Mouse (Mus musculus): ENCODE measurements around the gene Zfand3. TPM values are rescaled to one million over a fixed set of nuclear protein-coding genes. Genes with fewer than 3 reads are reported as not detected.

Gene Zfand3
- total and polyA plus RNA-seq, 3 experiments = 23.2 to 44.0 (median 23.5) TPM

- H3K4me1 ChIP-seq (ENCODE audit: control insufficient read depth in 1 of 2, insufficient read depth in 2 of 2) = peaks cover 3 to 31% of the 10 kb centered on the region in 2 experiments; a peak in 2 of 4 replicates
- no peak overlapping the region for H3K4me2 ChIP-seq (ENCODE audit: insufficient read depth, low read depth, poor library complexity, severe bottlenecking)
- dilution Hi-C loops (cut with MboI; ENCODE audit: extremely low pct_ligation_motif_present, extremely low pct_unique_long_range_greater_than_20kb, low sequenced_read_pairs) (no loop called here), in situ Hi-C loops (cut with MboI; ENCODE audit: low pct_ligation_motif_present, low pct_unique_long_range_greater_than_20kb, low sequenced_read_pairs) (no loop called here)
- peaks cover 3 to 29% of the 10 kb centered on the region in 2 experiments for H3K36me3 ChIP-seq (replicated peaks in 1 of 2; ENCODE audit: control insufficient read depth in 1 of 2, insufficient read depth in 1 of 2, low read length in 1 of 2)
- H3K9ac ChIP-seq (ENCODE audit: insufficient read depth, low read depth) = no peak overlapping the region
- no peaks in the 10 kb centered on the region for H3K79me2 ChIP-seq (replicated peaks; ENCODE audit: control insufficient read depth, extremely low read depth, insufficient read depth, poor library complexity, severe bottlenecking)
- H3K9me3 ChIP-seq (replicated peaks; ENCODE audit: low read length) = no peaks in the 10 kb centered on the region
- no peak for DNase-seq (ENCODE audit: extremely low read depth)
- TF ChIP-seq EP300 (IDR thresholded peaks at IDR 0.05; ENCODE audit: low read length) (no peak), MXI1 (IDR thresholded peaks at IDR 0.05; ENCODE audit: low read depth, low read length) (no peak), POLR2AphosphoS2 (IDR thresholded peaks at IDR 0.05; ENCODE audit: low read depth, low read length) (no peak), MEF2A (IDR thresholded peaks at IDR 0.05; ENCODE audit: borderline replicate concordance, low read depth, low read length) (no peak), ZNF384 (IDR thresholded peaks at IDR 0.05; ENCODE audit: low read depth, low read length) (no peak)
- H3K27me3 ChIP-seq (replicated peaks) = no peaks in the 10 kb centered on the region
- no peak overlapping the region for H3K27ac ChIP-seq (ENCODE audit: insufficient read depth, low read depth)
- H3K4me3 ChIP-seq (replicated peaks in 1 of 3; ENCODE audit: low read depth in 2 of 3, low read length in 2 of 3, poor library complexity in 1 of 3) = no peak overlapping the region
Measured at GRCm38 (mm10) chr17:30110678-30111077, 106.1 kb downstream of the Zfand3 start.

GRCm38 (mm10) chr17:30111556-30111955, 107.0 kb downstream of the Zfand3 start:
- Histone ChIP-seq H3K9me3 (replicated peaks; ENCODE audit: low read length) (no peaks in the 10 kb centered on the region), H3K9ac (ENCODE audit: insufficient read depth, low read depth) (no peak overlapping the region), H3K27ac (ENCODE audit: insufficient read depth, low read depth) (no peak overlapping the region), H3K79me2 (replicated peaks; ENCODE audit: control insufficient read depth, extremely low read depth, insufficient read depth, poor library complexity, severe bottlenecking) (no peaks in the 10 kb centered on the region), H3K4me1 (ENCODE audit: control insufficient read depth in 1 of 2, insufficient read depth in 2 of 2) (peaks cover 3 to 31% of the 10 kb centered on the region in 2 experiments; a peak in 2 of 4 replicates), H3K27me3 (replicated peaks) (no peaks in the 10 kb centered on the region), H3K36me3 (replicated peaks in 1 of 2; ENCODE audit: control insufficient read depth in 1 of 2, insufficient read depth in 1 of 2, low read length in 1 of 2) (peaks cover 3 to 35% of the 10 kb centered on the region in 2 experiments), H3K4me3 (replicated peaks in 1 of 3; ENCODE audit: low read depth in 2 of 3, low read length in 2 of 3, poor library complexity in 1 of 3) (no peak overlapping the region), H3K4me2 (ENCODE audit: insufficient read depth, low read depth, poor library complexity, severe bottlenecking) (no peak overlapping the region)
- TF ChIP-seq MAFK (IDR thresholded peaks at IDR 0.05; ENCODE audit: insufficient replicate concordance, low read length) (no peak), E2F4 (IDR thresholded peaks at IDR 0.05; ENCODE audit: insufficient replicate concordance, low read depth, low read length) (no peak), RAD21 (IDR thresholded peaks at IDR 0.05; ENCODE audit: low read depth, low read length) (no peak), ZNF384 (IDR thresholded peaks at IDR 0.05; ENCODE audit: low read depth, low read length) (no peak), ZMIZ1 (IDR thresholded peaks at IDR 0.05; ENCODE audit: low read depth, low read length) (no peak)
- dilution Hi-C loops (cut with MboI; ENCODE audit: extremely low pct_ligation_motif_present, extremely low pct_unique_long_range_greater_than_20kb, low sequenced_read_pairs) = no loop called here
- DNase-seq (ENCODE audit: extremely low read depth) = no peak
- in situ Hi-C loops (cut with MboI; ENCODE audit: low pct_ligation_motif_present, low pct_unique_long_range_greater_than_20kb, low sequenced_read_pairs) = no loop called here

GRCm38 (mm10) chr17:30112080-30112479, 107.5 kb downstream of the Zfand3 start:
- H3K9me3 ChIP-seq (replicated peaks; ENCODE audit: low read length) = no peaks in the 10 kb centered on the region
- H3K27ac ChIP-seq (ENCODE audit: insufficient read depth, low read depth) = no peak overlapping the region
- H3K36me3 ChIP-seq (replicated peaks in 1 of 2; ENCODE audit: control insufficient read depth in 1 of 2, insufficient read depth in 1 of 2, low read length in 1 of 2) = peaks cover 3 to 37% of the 10 kb centered on the region in 2 experiments
- DNase-seq (ENCODE audit: extremely low read depth) = no peak
- no peak overlapping the region for H3K9ac ChIP-seq (ENCODE audit: insufficient read depth, low read depth)
- H3K79me2 ChIP-seq (replicated peaks; ENCODE audit: control insufficient read depth, extremely low read depth, insufficient read depth, poor library complexity, severe bottlenecking) = no peaks in the 10 kb centered on the region
- TF ChIP-seq POLR2A (IDR thresholded peaks at IDR 0.05; ENCODE audit: low read depth, low read length) (no peak), NRF1 (IDR thresholded peaks at IDR 0.05; ENCODE audit: low read depth, low read length) (no peak), TBP (conservative IDR thresholded peaks at IDR 0.05; ENCODE audit: low read depth, low read length) (no peak), MYC (IDR thresholded peaks at IDR 0.05; ENCODE audit: low read depth, low read length) (no peak), USF1 (IDR thresholded peaks at IDR 0.05; ENCODE audit: low read depth, low read length) (no peak)
- no peak overlapping the region for H3K4me2 ChIP-seq (ENCODE audit: insufficient read depth, low read depth, poor library complexity, severe bottlenecking)
- H3K4me1 ChIP-seq (ENCODE audit: control insufficient read depth in 1 of 2, insufficient read depth in 2 of 2) = peaks cover 3 to 31% of the 10 kb centered on the region in 2 experiments; a peak in 2 of 4 replicates
- no peaks in the 10 kb centered on the region for H3K27me3 ChIP-seq (replicated peaks)
- H3K4me3 ChIP-seq (replicated peaks in 1 of 3; ENCODE audit: low read depth in 2 of 3, low read length in 2 of 3, poor library complexity in 1 of 3) = no peak overlapping the region
- in situ Hi-C loops (cut with MboI; ENCODE audit: low pct_ligation_motif_present, low pct_unique_long_range_greater_than_20kb, low sequenced_read_pairs) = no loop called here
- dilution Hi-C loops (cut with MboI; ENCODE audit: extremely low pct_ligation_motif_present, extremely low pct_unique_long_range_greater_than_20kb, low sequenced_read_pairs) = no loop called here
